Mouse (Mus musculus) macrophage (primary cell): ENCODE measurements around the gene Kmt2b. TPM values are rescaled to one million over a fixed set of nuclear protein-coding genes. Genes with fewer than 3 reads are reported as not detected.

Experiments
- H3K27ac ChIP-seq: fragments of 350-480 bp; formaldehyde crosslinking; 2 replicates; pipeline ENCODE4 v1.9.0; 2021
- H3K36me3 ChIP-seq: fragments of 350-480 bp; formaldehyde crosslinking; 2 replicates; pipeline ENCODE4 v1.9.0; 2021; ENCODE audit errors: inconsistent target
- H3K4me3 ChIP-seq: fragments of 350-480 bp; formaldehyde crosslinking; 2 replicates; pipeline ENCODE4 v1.9.0; 2021; ENCODE audit errors: inconsistent target
- H3K79me2 ChIP-seq: fragments of 350-480 bp; formaldehyde crosslinking; 2 replicates; pipeline ENCODE4 v1.9.0; 2021; ENCODE audit errors: inconsistent target
- WGBS: methylation state at CpG from one replicate; pipeline ENCODE4 v1.1.7; 2026; ENCODE audit warnings: inconsistent platforms; ENCODE audit not compliant: missing documents; 5-methylcytosine and 5-hydroxymethylcytosine counted together
- polyA plus RNA-seq: library from polyadenylated mRNA; stranded (reverse); fragments of 250-400 nt; gene quantifications from 3 replicates; pipeline ENCODE4 v1.2.4, GENCODE M21; 2018; ENCODE audit warnings: inconsistent platforms

Gene Kmt2b
- polyA plus RNA-seq, 1 experiment from 2014 or later, result 35.4 TPM

DNA sequence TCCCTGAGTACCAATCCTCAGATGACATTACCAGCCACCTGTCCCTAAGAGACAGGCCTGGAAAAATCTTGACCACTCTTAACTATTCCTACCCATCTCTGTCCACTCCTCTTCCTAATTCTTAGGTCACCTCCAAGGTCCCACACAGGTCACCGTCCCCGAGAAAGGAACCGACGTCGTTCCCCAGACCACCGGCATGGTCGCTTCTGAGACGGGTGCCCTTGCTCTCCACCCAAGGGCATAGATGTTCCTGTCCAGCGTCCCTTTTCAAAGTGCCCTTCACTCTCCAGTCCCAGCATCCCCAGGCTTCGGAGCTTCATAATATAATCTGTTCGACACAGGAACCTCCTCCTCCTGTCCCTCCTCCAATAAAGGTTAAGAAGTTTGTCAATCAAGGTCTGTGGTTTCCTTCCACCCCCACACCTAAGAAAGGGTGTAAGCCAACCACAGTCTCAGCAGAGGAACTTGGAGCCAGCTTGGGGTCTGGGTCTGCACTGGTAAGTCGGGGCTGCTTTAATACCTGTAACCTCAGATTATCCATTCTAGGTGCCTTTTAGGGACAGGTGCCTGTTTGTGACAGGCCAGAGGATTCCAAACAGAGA lies 23.5 kb downstream of the Kmt2b start, which contains the start of gene Igflr1:
Igflr1 (plus strand) TSS at position 458 of the 602 bp plus-strand sequence.
- H3K36me3 ChIP-seq, result peaks cover 44% of the 10 kb centered on the region
- WGBS, result 96% methylated on average over 12 of the region's 12 CpGs
- H3K79me2 ChIP-seq, result peaks cover 25% of the 10 kb centered on the region
- H3K4me3 ChIP-seq, result no peak within 1 kb of the TSS
- no peak within 1 kb of the TSS for H3K27ac ChIP-seq

- 43% methylated on average over 6 of the region's 6 CpGs for WGBS
- Histone ChIP-seq H3K36me3 (peaks cover 32% of the 10 kb centered on the region; the same call in 1 of the 2 replicates), H3K79me2 (peaks cover 28% of the 10 kb centered on the region), H3K4me3 (peak overlapping the region; percentile 99), H3K27ac (peak overlapping the region; percentile 87)
Observed at GRCm38 (mm10) chr7:30563906-30564280, 24.6 kb downstream of the Kmt2b start.

- H3K79me2 ChIP-seq, result peaks cover 34% of the 10 kb centered on the region
- peak within 1 kb of the TSS; percentile 87 for H3K27ac ChIP-seq
- WGBS, result 1% methylated on average over 44 of the region's 45 CpGs
- peaks cover 26% of the 10 kb centered on the region; the same call in 1 of the 2 replicates for H3K36me3 ChIP-seq
- H3K4me3 ChIP-seq, result peak within 1 kb of the TSS; percentile 99
Observed at GRCm38 (mm10) chr7:30563117-30563905, 25.2 kb downstream of the Kmt2b start, which contains the start of the genes U2af1l4, Gm49396 and Psenen. U2af1l4 (plus strand) TSS chr7:30563301. Gm49396 (plus strand) TSS chr7:30563344. Psenen (minus strand) TSS chr7:30563627.

DNA sequence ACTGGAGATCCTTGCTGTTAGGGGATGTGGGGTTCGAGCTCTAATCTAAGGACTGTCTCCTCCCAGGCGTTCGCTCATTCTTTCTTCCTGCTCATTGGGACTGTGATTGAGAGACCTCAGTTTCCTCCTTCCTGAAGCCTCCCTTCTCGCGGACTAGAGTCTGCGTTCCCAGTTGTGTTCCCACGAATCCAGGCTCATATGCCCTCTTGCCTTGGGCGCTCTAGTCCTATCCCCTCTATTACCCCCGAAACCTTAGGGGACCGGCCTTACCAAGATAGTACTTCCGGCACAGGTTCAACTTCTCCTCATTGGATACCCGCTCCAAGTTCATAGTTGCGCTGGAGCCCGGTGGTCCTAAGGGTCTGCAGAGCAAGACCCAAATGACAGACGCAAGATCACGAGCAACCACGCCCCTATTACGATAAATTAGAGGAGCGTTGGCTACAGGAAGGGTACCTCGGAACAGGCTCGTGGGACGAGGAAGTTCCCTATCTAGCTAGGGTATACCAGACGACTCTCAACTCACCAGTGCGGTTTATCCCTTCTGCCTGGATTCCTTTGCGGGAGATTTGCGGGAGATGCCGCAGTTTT lies 25.9 kb downstream of the Kmt2b start:
- under 1% methylated on average over 27 of the region's 27 CpGs for WGBS

GRCm38 (mm10) chr7:30560296-30560695 lies 28.2 kb downstream of the Kmt2b start:
- peaks cover 29% of the 10 kb centered on the region; the same call in 1 of the 2 replicates for H3K36me3 ChIP-seq
- 92% methylated on average over 2 of the region's 2 CpGs for WGBS
- no peak overlapping the region for H3K27ac ChIP-seq
- H3K79me2 ChIP-seq, result peaks cover 41% of the 10 kb centered on the region
- H3K4me3 ChIP-seq, result no peak overlapping the region

More for the DNA sequence above, 25.9 kb downstream of the Kmt2b start:
- H3K36me3 ChIP-seq, result peaks cover 23% of the 10 kb centered on the region; the same call in 1 of the 2 replicates
- H3K4me3 ChIP-seq, result peak overlapping the region; percentile 99
- H3K27ac ChIP-seq, result peak overlapping the region; percentile 87
- H3K79me2 ChIP-seq, result peaks cover 41% of the 10 kb centered on the region

GRCm38 (mm10) chr7:30559443-30559954 lies 29.0 kb downstream of the Kmt2b start, which contains the start of gene Lin37:
Lin37 (minus strand) TSS chr7:30559838.
- under 1% methylated on average over 19 of the region's 20 CpGs for WGBS
- peaks cover 41% of the 10 kb centered on the region for H3K79me2 ChIP-seq
- H3K27ac ChIP-seq, result peak within 1 kb of the TSS; percentile 61
- peak within 1 kb of the TSS; percentile 89 for H3K4me3 ChIP-seq
- peaks cover 29% of the 10 kb centered on the region; the same call in 1 of the 2 replicates for H3K36me3 ChIP-seq

DNA sequence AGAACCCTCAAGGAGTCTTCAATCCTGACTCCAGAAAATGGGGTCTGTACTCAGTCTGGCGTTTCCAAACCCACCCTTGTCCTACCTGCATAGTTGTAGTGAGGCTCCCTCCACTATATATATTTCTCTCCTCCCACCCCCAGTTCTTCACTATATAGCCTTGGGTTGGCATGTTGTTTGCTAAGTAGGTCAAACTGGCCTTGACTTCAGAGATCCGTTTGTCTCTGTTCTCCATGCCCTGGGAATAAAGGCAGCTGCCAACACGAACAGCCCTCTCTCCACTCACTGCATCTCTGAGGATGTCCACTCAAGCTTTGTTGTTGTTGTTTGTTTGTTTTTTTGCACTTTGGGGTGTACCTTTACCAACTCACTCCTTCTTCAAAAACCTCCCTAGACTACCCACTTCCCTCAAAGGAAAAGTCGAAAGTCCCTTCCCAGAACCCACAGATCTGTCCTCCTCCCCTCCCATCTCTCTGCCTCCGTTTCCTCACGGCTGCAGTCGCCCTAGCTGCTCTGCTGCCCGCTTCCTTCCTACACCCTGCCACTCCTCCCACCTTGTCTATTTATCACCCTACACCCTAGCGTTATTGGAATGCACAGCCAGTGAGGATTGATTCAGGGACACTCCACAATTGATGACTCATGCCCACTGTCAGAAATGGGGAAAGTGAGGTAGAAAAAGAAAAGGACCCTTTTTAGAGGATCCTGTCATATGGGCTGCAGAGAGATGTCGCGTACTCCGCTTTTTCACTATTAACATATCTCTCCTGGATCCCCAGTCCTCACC lies 29.7 kb downstream of the Kmt2b start:
- peak overlapping the region; percentile 89 for H3K4me3 ChIP-seq
- 7% methylated on average over 11 of the region's 12 CpGs for WGBS
- H3K27ac ChIP-seq, result peak overlapping the region; percentile 61
- peaks cover 29% of the 10 kb centered on the region; the same call in 1 of the 2 replicates for H3K36me3 ChIP-seq
- peaks cover 41% of the 10 kb centered on the region for H3K79me2 ChIP-seq

- WGBS, result 97% methylated on average over 13 of the region's 13 CpGs
- H3K36me3 ChIP-seq, result peaks cover 29% of the 10 kb centered on the region; the same call in 1 of the 2 replicates
- peaks cover 41% of the 10 kb centered on the region for H3K79me2 ChIP-seq
- peak overlapping the region; percentile 89; the same call in 1 of the 2 replicates for H3K4me3 ChIP-seq
- no peak overlapping the region for H3K27ac ChIP-seq
Observed at GRCm38 (mm10) chr7:30557901-30558514, 30.5 kb downstream of the Kmt2b start.

- H3K27ac ChIP-seq, result no peak overlapping the region
- peaks cover 29% of the 10 kb centered on the region; the same call in 1 of the 2 replicates for H3K36me3 ChIP-seq
- no peak overlapping the region for H3K4me3 ChIP-seq
- peaks cover 31% of the 10 kb centered on the region for H3K79me2 ChIP-seq
- WGBS, result 97% methylated on average over 18 of the region's 18 CpGs
Observed at GRCm38 (mm10) chr7:30556894-30557536, 31.5 kb downstream of the Kmt2b start.

- H3K27ac ChIP-seq, result no peak overlapping the region
- peak overlapping the region; percentile 82; the same call in 1 of the 2 replicates for H3K4me3 ChIP-seq
- H3K36me3 ChIP-seq, result peaks cover 29% of the 10 kb centered on the region; the same call in 1 of the 2 replicates
- H3K79me2 ChIP-seq, result peaks cover 14% of the 10 kb centered on the region
- 84% methylated on average over 19 of the region's 22 CpGs for WGBS
Observed at GRCm38 (mm10) chr7:30553810-30554584, 34.5 kb downstream of the Kmt2b start.

DNA sequence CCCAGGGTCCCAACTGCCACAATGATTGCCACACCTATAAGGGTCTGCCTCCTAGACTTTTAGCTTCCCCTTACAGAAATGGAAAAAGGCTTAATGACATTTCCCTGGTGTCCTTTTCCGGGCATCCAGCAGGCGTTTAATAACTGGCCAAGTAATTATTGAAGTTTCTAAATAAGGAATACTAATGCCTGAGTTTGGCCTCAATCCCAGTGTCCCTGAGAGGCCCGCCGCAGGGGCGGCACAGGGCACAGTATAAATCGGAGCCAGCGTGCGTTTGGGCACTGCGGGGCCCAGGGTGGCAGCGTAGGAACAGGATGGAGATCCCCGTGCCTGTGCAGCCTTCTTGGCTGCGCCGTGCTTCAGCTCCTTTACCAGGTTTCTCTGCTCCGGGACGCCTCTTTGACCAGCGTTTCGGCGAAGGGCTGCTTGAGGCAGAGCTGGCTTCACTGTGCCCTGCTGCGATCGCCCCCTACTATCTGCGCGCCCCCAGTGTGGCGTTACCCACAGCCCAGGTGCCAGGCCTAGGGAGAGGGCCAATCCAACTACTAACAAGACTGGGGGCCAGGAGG lies 35.4 kb downstream of the Kmt2b start:
- H3K4me3 ChIP-seq, result peak overlapping the region; percentile 82
- H3K36me3 ChIP-seq, result peaks cover 29% of the 10 kb centered on the region; the same call in 1 of the 2 replicates
- peaks cover 5% of the 10 kb centered on the region for H3K79me2 ChIP-seq
- WGBS, result 2% methylated on average over 23 of the region's 23 CpGs
- peak overlapping the region; percentile 90 for H3K27ac ChIP-seq
